Mouse (Mus musculus) layer of hippocampus, adult 9-10 months (tissue): ENCODE data around the gene Zbtb37.
"Not testable (repeated sequence)": the region's sequence is repeated elsewhere in the genome, so short reads cannot be mapped to it uniquely, and the experiment has no call there.

Experiments used
- DNase-seq: peaks from one replicate; pipeline ENCODE4 v3.0.0; 2022; ENCODE audit warnings: low spot score

The Zbtb37 gene

GRCm38 (mm10) chr1:161032345-161032744, 2.3 kb downstream of the Zbtb37 start:
- no peak for DNase-seq

GRCm38 (mm10) chr1:161031881-161032280, 2.8 kb downstream of the Zbtb37 start:
- no peak for DNase-seq

- no peak for DNase-seq
Observed at GRCm38 (mm10) chr1:161030058-161030457, 4.6 kb downstream of the Zbtb37 start.

- DNase-seq: not testable (repeated sequence)
Observed at GRCm38 (mm10) chr1:161028427-161028826, 6.2 kb downstream of the Zbtb37 start.

GRCm38 (mm10) chr1:161027196-161027595, 7.5 kb downstream of the Zbtb37 start:
- no peak for DNase-seq

GRCm38 (mm10) chr1:161025410-161026210, 9.0 kb downstream of the Zbtb37 start:
- no peak for DNase-seq

- no peak for DNase-seq
Observed at GRCm38 (mm10) chr1:161020051-161020450, 14.6 kb downstream of the Zbtb37 start.

GRCm38 (mm10) chr1:161016378-161016777, 18.3 kb downstream of the Zbtb37 start:
- DNase-seq: no peak

- DNase-seq: no peak
Observed at GRCm38 (mm10) chr1:161010436-161010835, 24.2 kb downstream of the Zbtb37 start.

- no peak for DNase-seq
Observed at GRCm38 (mm10) chr1:161008038-161008437, 26.6 kb downstream of the Zbtb37 start.

- no peak for DNase-seq
Observed at GRCm38 (mm10) chr1:161006471-161006870, 28.2 kb downstream of the Zbtb37 start.

GRCm38 (mm10) chr1:161005526-161005925, 29.1 kb downstream of the Zbtb37 start:
- no peak for DNase-seq

- no peak for DNase-seq
Observed at GRCm38 (mm10) chr1:161004942-161005341, 29.7 kb downstream of the Zbtb37 start.

- no peak for DNase-seq
Observed at GRCm38 (mm10) chr1:160993851-160994250, 40.8 kb downstream of the Zbtb37 start.

GRCm38 (mm10) chr1:160989395-160989794, 45.3 kb downstream of the Zbtb37 start:
- DNase-seq: no peak

- no peak for DNase-seq
Observed at GRCm38 (mm10) chr1:160986881-160987635, 47.6 kb downstream of the Zbtb37 start.

- DNase-seq: no peak
Observed at GRCm38 (mm10) chr1:160985477-160985876, 49.2 kb downstream of the Zbtb37 start.

- DNase-seq: not testable (repeated sequence)
Observed at GRCm38 (mm10) chr1:160984731-160985130, 49.9 kb downstream of the Zbtb37 start.

GRCm38 (mm10) chr1:160982887-160983286, 51.8 kb downstream of the Zbtb37 start:
- DNase-seq: no peak

GRCm38 (mm10) chr1:160981337-160981736, 53.3 kb downstream of the Zbtb37 start:
- no peak for DNase-seq

- no peak for DNase-seq
Observed at GRCm38 (mm10) chr1:160980537-160981234, 54.0 kb downstream of the Zbtb37 start.

- no peak for DNase-seq
Observed at GRCm38 (mm10) chr1:160980021-160980420, 54.6 kb downstream of the Zbtb37 start.
